In genomic region chr14:56530788-56531187, GRCm38 (mm10) we compare ENCODE assay signal across 21 mouse cellular contexts. TPM values are rescaled to one million over a fixed set of nuclear protein-coding genes. Genes with fewer than 3 reads are reported as not detected.
DNase-seq lines count a peak whose midpoint lies in the region; ATAC-seq lines count a peak whose summit lies in the region.
"Had no signal": no experiment of that assay in that cellular context is flagged by ENCODE, and none has a peak within 500 bp of the region (broad histone marks: within the 10 kb centered on the region; RNA-seq: fewer than 3 reads in every experiment).

No protein-coding gene starts in this region.

- no peak overlapping the region for H3K9ac ChIP-seq in heart, embryonic 12.5 days
- H3K9ac ChIP-seq: embryonic facial prominence, embryonic 12.5 days; forebrain, embryonic 15.5 days; heart, embryonic 15.5 days; hindbrain, embryonic 13.5 days had no signal

- H3K4me3 ChIP-seq in heart, embryonic 12.5 days = no peak overlapping the region
- H3K4me3 ChIP-seq: embryonic facial prominence, embryonic 12.5 days; forebrain, embryonic 15.5 days; heart, embryonic 10.5 days; heart, embryonic 15.5 days; hindbrain, embryonic 13.5 days had no signal

- H3K9me3 ChIP-seq in heart, embryonic 12.5 days (replicated peaks) = no peaks in the 10 kb centered on the region
- H3K9me3 ChIP-seq: embryonic facial prominence, embryonic 12.5 days; forebrain, embryonic 15.5 days; G1E; heart, embryonic 10.5 days; heart, embryonic 15.5 days; hindbrain, embryonic 13.5 days had no signal

- no peak for ATAC-seq in heart, embryonic 12.5 days (ENCODE audit: insufficient number of reproducible peaks, low FRiP score)
- ATAC-seq: activated CD4-positive, CD25-positive, alpha-beta regulatory T cell, adult 4 months; forebrain, embryonic 15.5 days; hindbrain, postnatal 0 days had no signal

- peak; percentile 35 for DNase-seq in heart, adult 11 months
- DNase-seq in brain, adult 2 months (ENCODE audit: low read depth, low spot score) = peak; percentile 86
- peak; percentile 70 for DNase-seq in cerebellum, adult 9-10 months
- DNase-seq in kidney, postnatal 14 days = no peak
- no peak for DNase-seq in lung, postnatal 36 days
- DNase-seq in embryo, embryonic 9.5 days (ENCODE audit: extremely low spot score) = no peak
- DNase-seq: adrenal gland, postnatal 14 days; gastrocnemius, postnatal 36 days; heart, adult 18-20 months; heart, postnatal 14 days; kidney, adult 11 months; kidney, adult 9 months had no signal

- WGBS in heart, embryonic 12.5 days = 83% methylated on average over 2 of the region's 2 CpGs

- no peak overlapping the region for H3K4me2 ChIP-seq in heart, embryonic 12.5 days
- H3K4me2 ChIP-seq: embryonic facial prominence, embryonic 12.5 days; forebrain, embryonic 15.5 days; heart, embryonic 15.5 days; hindbrain, embryonic 13.5 days had no signal

- no peaks in the 10 kb centered on the region for H3K27me3 ChIP-seq in heart, embryonic 12.5 days (replicated peaks)
- H3K27me3 ChIP-seq: embryonic facial prominence, embryonic 12.5 days; forebrain, embryonic 15.5 days; heart, embryonic 15.5 days; hindbrain, embryonic 13.5 days had no signal

- H3K27ac ChIP-seq in heart, embryonic 12.5 days (ENCODE audit: poor library complexity, severe bottlenecking) = no peak overlapping the region
- H3K27ac ChIP-seq: embryonic facial prominence, embryonic 12.5 days; forebrain, embryonic 15.5 days; heart, embryonic 10.5 days; heart, embryonic 15.5 days; hindbrain, embryonic 13.5 days; hindbrain, postnatal 0 days had no signal

- H3K36me3 ChIP-seq in heart, embryonic 12.5 days = peaks cover 42% of the 10 kb centered on the region

- H3K4me1 ChIP-seq in heart, embryonic 12.5 days (replicated peaks) = no peaks in the 10 kb centered on the region
- H3K4me1 ChIP-seq: embryonic facial prominence, embryonic 12.5 days; forebrain, embryonic 15.5 days; heart, embryonic 10.5 days; heart, embryonic 15.5 days; hindbrain, embryonic 13.5 days had no signal

RNA-seq across cellular contexts. Expression of gene Cenpj, which starts 44.4 kb away (rescaled TPM):
- polyA plus RNA-seq in heart, embryonic 12.5 days (2016; fragmentation: Nextera tagmentation; extraction: Ambion mirVana) = 10.7 and 12.8 TPM in 2 replicates

RNA-seq across cellular contexts. Expression of gene Parp4, which starts 44.6 kb away (rescaled TPM):
- 9.9 and 12.3 TPM in 2 replicates for polyA plus RNA-seq in heart, embryonic 12.5 days (2016; fragmentation: Nextera tagmentation; extraction: Ambion mirVana)

Comparison
In these comparisons a context has a peak if more than half of its experiments do, and no peak if none do; other contexts are left out.
1. DNase-seq: peak in heart, adult 11 months (single experiment), brain, adult 2 months (single experiment) and cerebellum, adult 9-10 months (single experiment); none in kidney, postnatal 14 days (single experiment), lung, postnatal 36 days (single experiment) and embryo, embryonic 9.5 days (single experiment).